Mouse (Mus musculus) kidney, adult 9 months (tissue): ENCODE measurements around the gene Il9r.

Experiments used
- DNase-seq: peaks from one replicate; pipeline ENCODE4 v3.0.0; 2022

The Il9r gene

DNA sequence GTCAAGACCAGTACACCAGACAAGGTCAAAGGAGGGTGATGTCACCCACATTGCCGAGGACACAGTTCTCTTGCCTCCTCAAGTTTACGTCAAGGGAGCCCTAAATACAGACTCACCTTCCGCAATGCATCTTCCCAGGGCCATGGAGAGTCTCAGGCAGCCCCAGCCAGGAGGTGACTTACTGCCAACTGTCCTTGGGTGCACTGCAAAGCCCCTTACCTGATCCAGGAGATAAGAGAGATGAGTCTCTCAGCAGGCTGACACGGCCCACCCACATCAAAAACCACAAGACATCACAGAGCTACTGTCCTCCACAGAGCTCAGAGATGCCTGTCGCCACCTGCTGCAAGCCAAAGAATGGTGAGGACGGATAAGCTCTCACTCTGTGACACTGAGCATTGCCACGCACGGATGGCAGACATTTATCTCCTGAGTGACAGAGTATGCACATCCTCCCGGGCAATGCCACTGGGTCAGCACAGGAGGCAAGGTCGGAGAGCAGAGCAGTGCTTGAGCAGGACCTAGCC, at the start of gene Il9r:
TSS of gene Il9r (minus strand) at position 205 of the 527 bp plus-strand sequence.
- DNase-seq, result no peak

DNA sequence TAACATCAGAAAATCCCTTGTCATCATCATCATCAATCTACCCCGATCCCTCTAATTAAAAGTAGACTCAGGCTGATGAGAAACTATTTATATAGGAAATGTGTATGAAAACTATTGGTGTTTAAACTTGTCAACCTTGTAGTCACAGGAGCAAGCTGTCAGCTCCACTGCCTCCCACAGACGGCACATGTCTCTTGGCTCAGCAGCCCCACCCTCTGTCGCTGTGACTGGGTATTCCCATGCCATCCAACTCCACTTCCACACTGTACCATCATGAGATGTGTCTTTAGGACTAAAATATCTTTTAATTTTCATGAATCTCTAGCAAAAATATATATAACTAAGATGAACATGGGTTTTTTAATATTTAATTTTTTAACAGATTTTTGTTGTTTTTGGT, 48.3 kb upstream of the Il9r start:
- no peak for DNase-seq

DNA sequence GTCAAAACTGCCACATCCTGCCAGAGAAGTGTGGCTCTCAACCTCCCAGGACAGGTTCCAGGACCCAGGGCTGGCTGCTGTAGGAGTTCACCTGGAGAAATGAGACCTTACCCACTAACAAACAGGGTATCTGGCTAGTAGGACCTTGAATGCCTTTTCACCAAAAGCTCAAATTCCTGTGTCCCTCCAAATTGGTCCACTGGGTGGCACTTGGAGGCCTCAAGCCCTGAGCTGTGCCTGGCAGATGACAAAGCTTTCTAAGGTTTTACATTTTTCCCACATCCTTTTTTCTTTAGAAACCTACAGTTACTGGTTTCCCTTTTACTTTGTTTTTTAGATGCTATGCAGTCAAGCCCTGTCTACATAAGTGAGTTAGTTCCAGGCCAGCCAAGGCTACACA, 47.0 kb upstream of the Il9r start:
- DNase-seq, result no peak

DNA sequence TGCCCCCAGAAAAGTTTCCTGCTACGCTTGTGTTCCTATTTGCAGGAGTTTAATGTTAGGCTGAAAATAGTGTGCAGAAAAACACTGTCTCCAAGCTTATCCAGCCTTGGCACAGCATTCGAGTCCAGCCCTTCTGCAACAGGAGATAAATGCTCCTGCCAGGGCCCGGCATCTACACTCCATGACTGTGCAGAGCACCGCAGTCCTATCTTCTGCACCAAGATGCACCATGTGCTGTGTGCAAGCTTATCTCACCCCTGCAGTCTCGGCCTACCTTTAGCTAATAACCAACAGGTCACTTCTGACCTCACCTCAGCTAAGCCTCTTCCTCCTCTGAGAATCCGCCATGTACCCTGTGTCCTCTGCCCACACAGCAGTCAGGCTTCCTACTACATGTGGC, 45.5 kb upstream of the Il9r start:
- no peak for DNase-seq

DNA sequence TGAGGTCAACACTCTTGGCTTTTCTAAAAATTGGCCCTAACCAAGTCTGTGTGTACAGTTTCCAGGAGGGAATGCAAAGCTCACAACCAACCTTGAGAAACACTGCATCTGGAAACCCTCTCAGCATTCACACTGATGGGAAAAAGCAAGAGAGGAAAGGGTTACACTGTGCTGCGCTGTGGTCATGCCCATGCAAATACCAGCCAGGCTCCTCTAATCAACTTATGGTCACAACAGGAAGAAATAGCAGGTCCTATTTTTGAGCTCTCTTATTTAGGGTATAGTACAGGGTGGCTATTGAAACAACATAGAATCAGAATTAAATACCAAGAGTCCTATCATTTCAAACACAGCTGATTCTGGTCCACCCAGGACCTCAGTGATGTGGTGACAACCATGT, 44.5 kb upstream of the Il9r start:
- DNase-seq, result no peak

DNA sequence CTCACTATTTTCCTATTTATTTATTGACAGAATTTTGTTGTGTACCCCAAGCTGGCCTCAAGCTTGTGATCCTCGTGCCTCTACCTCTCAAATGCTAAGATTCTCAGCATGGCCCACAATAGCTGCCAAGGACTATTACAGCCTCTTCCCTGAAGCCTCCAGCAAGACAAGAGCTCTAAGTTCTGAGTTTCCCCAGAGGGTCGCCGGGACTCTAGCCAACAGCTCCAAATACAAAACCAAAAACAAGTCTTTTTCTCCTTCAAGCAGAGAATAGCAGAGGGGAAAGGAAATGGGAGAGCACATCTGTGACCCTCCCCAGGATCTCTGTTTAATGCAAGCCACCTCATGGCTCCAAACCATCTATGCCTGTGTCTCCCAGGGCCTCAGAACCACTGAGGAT, 44.0 kb upstream of the Il9r start:
- DNase-seq, result no peak

DNA sequence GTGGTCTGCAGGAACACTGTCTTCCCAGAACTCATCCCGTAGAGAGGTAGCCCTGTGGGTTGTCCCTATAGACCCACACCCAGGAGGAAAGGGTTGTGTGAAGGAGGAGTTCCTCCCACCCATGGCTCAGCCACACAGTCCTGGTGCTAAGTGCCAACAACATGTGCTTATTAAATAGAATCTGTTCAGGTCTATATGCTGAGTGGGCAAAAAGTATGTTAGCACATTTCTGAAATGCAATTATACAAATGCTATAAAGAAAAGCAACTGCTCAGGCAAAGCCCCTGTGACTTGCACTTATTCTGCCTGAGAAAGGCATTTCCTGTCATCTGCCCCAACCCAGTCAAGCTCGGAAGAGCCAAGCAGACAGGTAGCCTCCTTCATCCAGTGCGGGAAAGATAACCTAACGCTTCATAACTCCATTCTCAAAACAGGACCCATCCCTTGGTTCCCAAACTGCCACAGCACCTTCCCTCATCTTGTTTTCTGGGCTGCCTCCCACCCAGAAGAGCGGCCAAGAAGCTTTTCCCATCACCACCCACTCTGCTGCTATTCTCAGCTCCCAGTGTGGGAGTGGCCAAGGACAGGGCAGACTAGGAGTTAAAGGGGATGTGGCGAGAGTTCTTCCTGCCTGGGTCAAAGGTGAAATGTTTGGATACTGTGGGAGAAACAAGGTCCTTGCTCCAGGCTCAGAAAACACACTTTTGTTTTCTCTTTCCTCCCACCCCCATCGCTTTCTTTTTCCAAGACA, 43.3 kb upstream of the Il9r start:
- DNase-seq, result peak; percentile 39

DNA sequence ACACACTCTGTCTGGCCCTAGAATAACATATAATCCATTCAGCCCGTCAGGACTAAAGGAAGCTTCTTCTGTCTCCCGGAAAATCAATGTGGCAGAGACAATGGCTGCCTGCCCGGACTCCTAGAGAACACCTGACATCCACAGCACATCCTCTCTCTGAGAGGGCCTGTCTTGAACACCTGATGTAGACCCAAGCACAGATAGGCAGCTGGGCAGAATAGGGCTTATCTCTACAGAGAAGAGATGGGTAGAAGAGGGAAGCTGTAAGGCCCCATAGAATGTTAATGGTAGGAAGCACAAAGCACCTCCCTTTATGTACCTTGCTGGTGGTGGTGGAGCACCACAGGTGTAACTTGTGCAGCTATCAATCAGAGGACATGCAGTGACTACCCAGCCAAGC, 42.1 kb upstream of the Il9r start:
- no peak for DNase-seq

DNA sequence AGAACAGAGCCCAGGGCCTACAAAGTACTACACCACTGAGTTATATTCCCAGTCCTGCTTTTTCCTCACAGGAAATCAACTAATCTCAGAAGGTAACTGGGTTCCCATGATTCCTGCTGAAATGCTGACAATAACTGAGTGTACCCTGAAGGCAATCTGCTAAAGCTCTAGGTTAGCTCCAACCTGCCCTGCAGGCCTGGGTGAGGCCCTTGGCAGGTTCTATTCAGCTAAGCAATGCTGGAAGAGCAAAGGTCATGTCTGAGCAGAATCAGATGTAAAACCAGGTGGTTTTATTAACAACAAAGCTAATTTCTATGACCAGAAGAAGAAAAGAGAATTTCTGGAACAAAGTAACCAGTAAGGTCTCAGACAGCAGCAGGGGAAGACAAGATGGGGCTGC, 41.3 kb upstream of the Il9r start:
- peak; percentile 56 for DNase-seq

DNA sequence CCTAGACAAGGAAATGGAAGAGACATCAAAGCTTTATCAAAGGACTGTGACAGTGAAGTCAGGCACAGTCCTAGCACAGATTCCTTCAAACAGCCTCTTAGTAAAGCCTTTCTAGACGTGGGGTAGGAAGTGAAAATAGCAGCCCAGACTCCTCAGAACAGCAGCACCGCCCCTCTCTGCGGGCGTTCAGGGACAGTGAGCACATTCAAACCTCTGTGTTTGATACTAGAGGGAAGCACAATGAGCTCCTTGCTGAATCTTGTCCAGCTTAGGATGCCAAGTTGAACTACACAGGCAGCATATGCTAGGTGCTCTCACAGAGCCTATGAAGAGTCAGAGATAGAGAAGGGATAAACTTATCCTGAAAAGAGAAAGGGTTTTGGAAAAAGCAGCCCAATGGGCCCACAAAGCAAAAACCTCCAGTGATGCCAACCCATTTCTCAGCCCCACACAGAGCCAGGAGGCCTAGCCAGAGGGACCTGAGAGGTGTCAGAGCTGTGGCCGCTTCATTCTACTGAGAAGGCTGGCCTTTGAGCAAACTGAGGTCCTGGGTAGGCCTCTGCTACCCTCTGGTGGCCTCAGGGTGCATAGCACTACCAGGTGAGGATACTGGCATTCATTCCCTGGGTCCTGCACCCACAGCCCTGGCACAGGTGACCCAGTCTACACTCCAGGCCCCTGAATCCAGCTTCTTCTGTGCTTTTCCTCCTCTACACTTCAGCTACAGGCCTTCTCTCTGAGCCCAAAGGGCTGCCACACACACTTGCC, 38.2 kb upstream of the Il9r start:
- peak; percentile 86 for DNase-seq

DNA sequence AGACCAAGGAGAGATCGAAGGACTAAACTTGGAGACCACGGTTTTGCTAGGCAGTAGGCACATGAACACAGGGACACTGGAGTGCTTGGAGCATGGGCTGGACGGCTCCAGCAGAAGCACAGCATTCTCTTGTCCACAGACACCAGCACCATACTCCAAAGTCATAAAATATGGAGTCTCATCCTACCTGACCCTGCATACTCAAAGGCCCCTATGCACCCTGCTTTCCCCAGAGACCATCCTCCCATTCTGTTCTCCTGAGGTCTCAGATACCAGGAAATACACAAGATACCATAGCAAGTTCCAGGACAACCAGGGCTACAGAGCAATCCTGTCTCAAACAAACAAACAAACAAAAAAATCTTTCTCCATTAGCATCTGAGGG, 37.3 kb upstream of the Il9r start:
- no peak for DNase-seq

DNA sequence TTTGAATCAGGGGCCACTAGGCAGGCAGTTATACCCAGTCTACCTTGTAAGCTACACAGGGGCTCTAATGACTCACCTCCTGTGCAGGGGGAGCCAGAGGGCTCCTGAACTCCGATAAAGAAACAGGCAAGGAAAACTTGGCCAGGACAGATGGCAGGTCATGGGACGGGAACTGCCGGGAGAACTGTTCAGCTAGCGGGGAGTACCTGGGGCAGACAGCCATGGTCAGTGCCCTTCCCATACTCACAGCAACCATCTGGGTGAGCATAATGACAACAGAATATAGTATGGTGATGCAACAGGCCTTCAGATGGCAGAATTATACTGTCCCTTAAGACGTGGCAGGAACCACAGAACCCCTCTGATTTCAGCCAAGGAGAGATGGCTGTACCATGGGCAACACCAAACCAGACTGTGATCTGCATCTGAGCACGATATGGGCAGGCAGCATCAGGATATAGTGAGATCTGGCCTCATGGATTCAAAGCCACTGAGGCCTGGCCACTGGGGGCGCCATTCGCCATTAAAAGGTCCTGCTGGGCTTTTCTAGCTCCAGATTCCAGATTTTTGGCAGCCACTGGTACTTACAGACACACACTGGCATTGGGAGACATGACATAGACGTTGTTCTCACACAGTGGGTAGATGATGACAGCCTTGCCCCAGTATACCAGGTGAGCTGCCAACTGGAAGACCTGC, 36.8 kb upstream of the Il9r start:
- DNase-seq, result peak; percentile 66

DNA sequence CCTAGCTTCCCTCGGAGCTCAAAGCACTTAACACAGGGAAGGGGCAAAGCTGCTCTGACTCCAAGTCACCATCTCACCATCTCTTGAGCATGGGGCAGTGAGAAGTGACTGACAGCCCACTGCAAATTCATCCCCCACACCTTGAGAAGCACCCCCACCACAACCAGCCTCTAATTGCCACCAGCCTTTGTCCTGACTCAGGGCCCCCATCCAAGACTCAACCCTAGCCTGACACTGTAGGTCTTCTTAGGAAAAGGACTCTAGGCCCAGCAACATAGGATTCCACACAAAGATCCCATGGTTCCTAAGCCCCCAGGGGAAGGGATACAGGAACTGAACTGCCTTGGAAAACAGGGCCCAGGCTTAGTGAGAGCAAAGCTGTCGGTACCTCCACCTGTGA, 36.1 kb upstream of the Il9r start:
- no peak for DNase-seq

DNA sequence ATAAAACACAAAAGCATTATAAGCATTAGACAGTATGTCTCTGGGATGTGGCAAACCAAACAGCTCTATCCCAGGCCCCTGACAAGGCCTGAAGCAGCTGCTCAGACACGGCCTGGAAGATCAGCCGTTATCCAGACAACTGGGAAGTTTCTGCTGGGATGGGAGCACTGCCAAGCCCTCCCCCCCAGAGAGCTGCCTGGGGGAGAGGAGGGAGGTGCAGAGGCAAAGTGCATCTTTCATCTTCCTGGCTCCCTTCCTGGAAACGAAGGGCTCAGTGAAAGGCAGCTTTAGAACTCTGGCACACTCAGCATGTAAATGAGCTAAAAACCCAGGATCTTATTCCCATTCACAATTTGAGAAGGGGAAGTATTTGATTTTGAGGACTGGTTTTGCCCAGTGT, 35.6 kb upstream of the Il9r start:
- peak; percentile 91 for DNase-seq

DNA sequence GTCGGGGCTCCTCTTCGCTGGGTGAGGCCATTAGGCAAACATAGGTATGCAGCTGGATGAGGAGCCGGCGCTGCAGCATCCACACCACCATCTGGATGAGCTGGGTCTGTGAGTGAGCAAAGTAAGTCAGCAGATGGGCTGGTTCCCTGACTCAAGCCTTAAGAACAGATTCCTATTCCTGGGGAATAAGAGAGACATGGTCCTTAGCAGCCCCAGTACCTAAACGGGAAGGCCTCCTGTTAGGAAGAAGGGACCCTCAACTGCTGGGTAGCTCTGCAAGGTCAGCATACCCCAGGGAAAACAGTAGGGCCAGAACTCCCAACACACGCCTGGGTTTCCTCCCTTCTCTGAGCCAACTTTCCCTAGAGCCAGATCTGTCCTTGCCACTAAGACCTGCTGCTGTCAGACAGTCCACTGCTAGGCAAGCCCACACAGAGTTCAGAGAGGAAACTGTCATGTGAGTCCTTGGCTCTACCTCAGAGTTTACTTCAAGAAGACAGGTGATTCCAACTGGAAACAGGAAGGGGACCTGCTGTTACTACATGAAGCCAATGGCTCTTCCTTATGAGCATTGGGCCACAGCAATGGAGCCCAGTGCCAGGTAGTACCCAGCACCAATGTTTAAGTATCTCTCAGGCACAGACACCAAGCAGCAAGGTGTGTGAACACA, 34.9 kb upstream of the Il9r start:
- peak; percentile 57 for DNase-seq

DNA sequence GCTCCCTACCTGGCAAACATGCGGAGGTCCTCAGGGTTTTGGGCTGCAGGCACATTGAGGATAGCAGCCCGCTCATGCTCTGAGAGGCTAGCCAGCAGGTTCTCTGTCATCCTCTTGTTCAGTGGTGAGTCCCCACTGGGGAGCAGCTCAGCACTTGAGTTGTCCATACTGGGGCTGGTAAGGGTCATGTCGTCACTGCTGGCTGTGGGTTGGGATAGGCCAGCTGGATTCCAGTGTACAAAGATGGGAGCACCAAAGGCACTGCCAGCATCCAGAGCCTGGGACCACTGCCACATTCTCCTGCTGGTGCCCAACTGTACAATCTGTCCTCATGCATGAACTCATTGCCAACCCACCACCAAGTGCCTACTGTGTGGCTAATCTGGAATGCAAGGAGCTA, 33.8 kb upstream of the Il9r start:
- no peak for DNase-seq

DNA sequence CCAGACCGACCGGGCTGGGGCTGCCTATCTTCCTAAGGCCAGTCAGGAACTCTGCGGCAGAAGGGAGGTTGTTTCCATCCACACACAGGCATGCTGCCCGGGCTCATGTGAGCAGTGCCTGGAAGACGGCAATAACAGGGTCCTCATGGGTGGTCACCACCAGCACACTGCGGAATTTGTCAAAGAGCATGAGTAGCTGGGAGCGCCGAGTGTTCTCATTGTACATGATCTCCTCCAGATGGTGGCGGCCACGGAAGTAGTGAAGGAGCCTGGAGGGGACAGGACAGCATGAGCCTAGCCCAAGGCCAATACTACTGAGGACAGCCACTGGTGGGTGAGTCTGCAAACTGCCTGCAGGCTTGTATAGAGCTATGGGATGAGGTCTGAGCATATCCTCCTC, 32.8 kb upstream of the Il9r start:
- DNase-seq, result no peak

DNA sequence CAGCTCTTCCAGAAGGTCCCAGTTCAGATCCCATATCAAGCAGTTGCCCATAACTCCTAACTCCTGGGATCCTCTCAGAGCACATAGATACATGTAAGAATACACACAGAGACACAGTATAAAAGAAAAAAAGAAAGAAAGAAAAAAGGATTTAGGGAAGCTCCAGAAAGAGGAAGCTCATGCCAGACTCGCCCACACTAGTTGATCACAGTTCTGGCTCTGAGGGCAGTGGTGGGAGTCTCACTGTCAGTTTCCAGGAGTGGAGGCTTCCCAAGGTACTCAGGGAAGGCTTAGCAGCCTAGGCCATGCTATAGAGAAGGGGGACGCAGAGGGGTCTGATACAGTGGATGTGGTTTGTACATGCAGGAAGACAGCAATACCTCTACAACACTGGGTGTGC, 31.0 kb upstream of the Il9r start:
- no peak for DNase-seq

DNA sequence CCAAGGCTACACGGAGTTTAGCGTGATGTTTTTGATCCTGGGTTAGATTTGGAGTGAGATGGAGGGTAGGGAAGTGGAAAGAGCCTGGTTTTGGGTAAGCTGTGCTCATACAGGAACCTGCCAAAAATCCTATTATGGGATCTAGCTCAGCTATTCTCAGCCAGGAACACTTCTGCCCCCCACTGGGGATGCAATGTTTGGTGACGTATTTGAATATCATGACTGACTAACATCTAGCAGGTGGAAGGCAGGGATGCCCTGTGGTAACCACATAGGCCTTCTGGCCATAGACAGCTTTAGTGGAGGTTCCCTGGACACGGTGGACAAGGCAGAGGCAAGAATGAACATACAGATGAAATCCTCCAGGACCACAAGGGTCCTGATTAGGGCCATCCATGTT, 30.1 kb upstream of the Il9r start:
- no peak for DNase-seq

DNA sequence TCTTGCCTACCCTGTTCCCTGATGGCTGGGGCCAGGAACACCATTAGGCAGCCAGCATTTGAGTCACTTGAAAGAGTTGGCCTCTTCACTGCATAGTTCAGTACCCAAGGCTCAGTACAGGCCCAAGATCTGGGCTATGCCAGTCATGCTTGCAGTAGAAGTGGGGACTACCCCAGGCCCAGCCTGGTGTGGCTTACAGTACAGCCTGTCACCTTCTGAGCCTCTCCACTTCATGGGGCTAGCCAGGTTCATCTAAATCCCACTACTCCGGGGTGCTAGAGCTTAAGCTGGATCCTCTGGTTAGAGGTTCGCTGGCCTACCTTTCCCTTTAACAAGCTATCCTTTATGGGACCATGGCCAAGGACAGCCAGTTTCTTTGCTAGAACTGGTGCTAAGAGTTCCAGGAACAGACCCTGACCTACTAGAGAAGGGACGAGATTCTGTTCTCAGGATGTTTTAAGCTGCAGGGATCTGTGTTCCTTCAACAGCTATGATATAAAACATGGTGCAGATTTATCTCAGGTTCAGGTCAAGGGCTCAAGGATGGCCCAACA, 28.3 kb upstream of the Il9r start:
- no peak for DNase-seq

DNA sequence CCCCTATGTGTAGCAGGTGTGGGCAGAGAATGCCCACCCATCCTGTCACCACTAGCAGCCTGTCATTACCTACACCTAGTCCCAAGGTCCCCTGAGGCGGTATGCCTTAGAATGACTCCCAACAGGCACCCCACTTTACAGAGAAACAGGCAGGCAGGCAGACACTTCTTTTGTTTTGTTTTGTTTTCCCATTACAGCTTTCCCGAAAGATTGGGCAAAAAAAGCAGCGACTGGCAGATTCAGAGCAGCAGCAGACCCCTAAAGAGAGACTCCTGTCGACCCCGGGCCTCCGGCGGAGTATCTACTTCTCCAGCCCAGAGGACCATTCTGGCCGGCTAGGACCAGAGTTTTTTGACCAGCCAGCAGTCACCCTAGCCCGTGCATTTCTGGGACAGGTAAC, 27.5 kb upstream of the Il9r start:
- no peak for DNase-seq

DNA sequence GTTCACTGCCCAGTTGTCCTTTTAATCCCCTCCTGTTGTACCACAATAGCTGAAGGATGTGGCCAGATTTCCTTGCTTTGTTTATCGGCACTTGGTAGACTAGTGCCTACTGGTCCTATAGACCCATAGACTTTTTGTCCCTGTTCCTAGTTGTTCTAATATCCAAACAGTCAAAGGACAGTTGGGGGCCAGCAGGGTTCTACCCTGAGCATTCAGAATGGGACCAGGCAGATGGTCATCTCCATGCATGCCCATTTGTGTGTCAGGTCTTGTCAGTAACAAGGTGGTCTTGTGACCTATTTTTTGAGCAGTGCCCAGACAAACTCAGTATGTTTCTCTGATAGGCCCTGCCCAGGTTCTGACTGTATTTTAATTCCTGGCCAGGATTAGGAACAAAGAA, 27.0 kb upstream of the Il9r start:
- no peak for DNase-seq
